Mouse (Mus musculus): ENCODE results near the gene Tas2r129. TPM values are rescaled to one million over a fixed set of nuclear protein-coding genes. Genes with fewer than 3 reads are reported as not detected.
"Not testable (repeated sequence)": the region's sequence is repeated elsewhere in the genome, so short reads cannot be mapped to it uniquely, and the experiment has no call there.

The Tas2r129 gene
- not detected in 2 replicates for polyA plus RNA-seq (2015; fragmentation: Nextera tagmentation; extraction: Ambion mirVana)

GRCm38 (mm10) chr6:132950802-132951201, at the start of gene Tas2r129:
Gene Tas2r129 (plus strand): TSS chr6:132951102.
- no peaks in the 10 kb centered on the region for H3K36me3 ChIP-seq (replicated peaks)
- H3K27ac ChIP-seq (replicated peaks): no peak within 1 kb of the TSS
- no peak within 1 kb of the TSS for H3K9ac ChIP-seq
- no peak for ATAC-seq (ENCODE audit: insufficient read depth)
- 55% methylated on average over 2 of the region's 2 CpGs for WGBS (ENCODE audit: insufficient replicate concordance)
- H3K4me3 ChIP-seq (replicated peaks): no peak within 1 kb of the TSS
- no peaks in the 10 kb centered on the region for H3K27me3 ChIP-seq
- H3K4me1 ChIP-seq (replicated peaks): no peaks in the 10 kb centered on the region
- no peaks in the 10 kb centered on the region for H3K9me3 ChIP-seq (replicated peaks)
- H3K4me2 ChIP-seq: no peak within 1 kb of the TSS

GRCm38 (mm10) chr6:132909351-132909750, 41.6 kb upstream of the Tas2r129 start, which contains the start of gene Tas2r125:
Gene Tas2r125 (plus strand): TSS chr6:132909651.
- Histone ChIP-seq H3K4me3 (replicated peaks) (no peak within 1 kb of the TSS), H3K9me3 (replicated peaks) (no peaks in the 10 kb centered on the region), H3K9ac (no peak within 1 kb of the TSS), H3K36me3 (replicated peaks) (no peaks in the 10 kb centered on the region), H3K4me2 (no peak within 1 kb of the TSS), H3K27ac (replicated peaks) (no peak within 1 kb of the TSS), H3K4me1 (replicated peaks) (no peaks in the 10 kb centered on the region), H3K27me3 (no peaks in the 10 kb centered on the region)
- WGBS (ENCODE audit: insufficient replicate concordance): 61% methylated on average over 3 of the region's 3 CpGs
- no peak for ATAC-seq (ENCODE audit: insufficient read depth)

- not testable (repeated sequence) for H3K4me2 ChIP-seq, H3K9ac ChIP-seq
Observed at GRCm38 (mm10) chr6:132941376-132941775, 9.5 kb upstream of the Tas2r129 start.

GRCm38 (mm10) chr6:132957819-132958218, 6.9 kb downstream of the Tas2r129 start, which contains the start of gene Tas2r131:
Gene Tas2r131 (minus strand): TSS chr6:132957919.
- no peak within 1 kb of the TSS for H3K4me2 ChIP-seq
- H3K27me3 ChIP-seq: no peaks in the 10 kb centered on the region
- no peaks in the 10 kb centered on the region for H3K36me3 ChIP-seq (replicated peaks)
- no peaks in the 10 kb centered on the region for H3K4me1 ChIP-seq (replicated peaks)
- no peak for ATAC-seq (ENCODE audit: insufficient read depth)
- no peak within 1 kb of the TSS for H3K9ac ChIP-seq
- H3K9me3 ChIP-seq (replicated peaks): no peaks in the 10 kb centered on the region
- no peak within 1 kb of the TSS for H3K4me3 ChIP-seq (replicated peaks)
- H3K27ac ChIP-seq (replicated peaks): no peak within 1 kb of the TSS
- WGBS (ENCODE audit: insufficient replicate concordance): 28% methylated on average over 1 of the region's 1 CpGs

More at GRCm38 (mm10) chr6:132941376-132941775, 9.5 kb upstream of the Tas2r129 start:
- H3K9me3 ChIP-seq (replicated peaks); H3K36me3 ChIP-seq (replicated peaks); H3K4me1 ChIP-seq (replicated peaks); ATAC-seq (ENCODE audit: insufficient read depth); H3K27ac ChIP-seq (replicated peaks); H3K4me3 ChIP-seq (replicated peaks); H3K27me3 ChIP-seq: not testable (repeated sequence)

GRCm38 (mm10) chr6:132980865-132981264, 30.0 kb downstream of the Tas2r129 start, which contains the start of gene Tas2r109:
Gene Tas2r109 (minus strand): TSS chr6:132980965.
- Histone ChIP-seq H3K27me3 (no peaks in the 10 kb centered on the region), H3K4me2 (no peak within 1 kb of the TSS), H3K4me3 (replicated peaks) (no peak within 1 kb of the TSS), H3K27ac (replicated peaks) (no peak within 1 kb of the TSS), H3K36me3 (replicated peaks) (no peaks in the 10 kb centered on the region), H3K9ac (no peak within 1 kb of the TSS), H3K4me1 (replicated peaks) (no peaks in the 10 kb centered on the region), H3K9me3 (replicated peaks) (no peaks in the 10 kb centered on the region)
- ATAC-seq (ENCODE audit: insufficient read depth): no peak
- 53% methylated on average over 2 of the region's 2 CpGs for WGBS (ENCODE audit: insufficient replicate concordance)

Other genes starting within 250 kb of the Tas2r129 start
- gene Tas2r122, start 239.2 kb upstream of the Tas2r129 start, polyA plus RNA-seq (2015; fragmentation: Nextera tagmentation; extraction: Ambion mirVana): not detected in 2 replicates
- gene Tas2r115, start 213.1 kb upstream of the Tas2r129 start, polyA plus RNA-seq (2015; fragmentation: Nextera tagmentation; extraction: Ambion mirVana): not detected in 2 replicates
- not detected in 2 replicates for gene Tas2r124, start 196.4 kb upstream of the Tas2r129 start, polyA plus RNA-seq (2015; fragmentation: Nextera tagmentation; extraction: Ambion mirVana)
- gene Tas2r102, start 189.0 kb upstream of the Tas2r129 start, polyA plus RNA-seq (2015; fragmentation: Nextera tagmentation; extraction: Ambion mirVana): not detected in 2 replicates
- not detected in 2 replicates for gene Tas2r136, start 172.9 kb upstream of the Tas2r129 start, polyA plus RNA-seq (2015; fragmentation: Nextera tagmentation; extraction: Ambion mirVana)
- not detected in 2 replicates for gene Tas2r117, start 148.3 kb upstream of the Tas2r129 start, polyA plus RNA-seq (2015; fragmentation: Nextera tagmentation; extraction: Ambion mirVana)
- not detected in 2 replicates for gene Tas2r123, start 104.0 kb upstream of the Tas2r129 start, polyA plus RNA-seq (2015; fragmentation: Nextera tagmentation; extraction: Ambion mirVana)
- not detected in 2 replicates for gene Tas2r116, start 95.7 kb upstream of the Tas2r129 start, polyA plus RNA-seq (2015; fragmentation: Nextera tagmentation; extraction: Ambion mirVana)
- not detected in 2 replicates for gene Tas2r110, start 83.1 kb upstream of the Tas2r129 start, polyA plus RNA-seq (2015; fragmentation: Nextera tagmentation; extraction: Ambion mirVana)
- gene Tas2r113, start 58.1 kb upstream of the Tas2r129 start, polyA plus RNA-seq (2015; fragmentation: Nextera tagmentation; extraction: Ambion mirVana): not detected in 2 replicates
- gene Tas2r125, start 41.5 kb upstream of the Tas2r129 start, polyA plus RNA-seq (2015; fragmentation: Nextera tagmentation; extraction: Ambion mirVana): not detected in 2 replicates
- gene Tas2r131, start 6.8 kb downstream of the Tas2r129 start, polyA plus RNA-seq (2015; fragmentation: Nextera tagmentation; extraction: Ambion mirVana): not detected in 2 replicates
- gene Tas2r109, start 29.9 kb downstream of the Tas2r129 start, polyA plus RNA-seq (2015; fragmentation: Nextera tagmentation; extraction: Ambion mirVana): not detected in 2 replicates
- gene Tas2r103, start 86.0 kb downstream of the Tas2r129 start, polyA plus RNA-seq (2015; fragmentation: Nextera tagmentation; extraction: Ambion mirVana): not detected in 2 replicates
- gene Tas2r140, start 104.7 kb downstream of the Tas2r129 start, polyA plus RNA-seq (2015; fragmentation: Nextera tagmentation; extraction: Ambion mirVana): not detected in 2 replicates
- gene Smim10l1, start 153.8 kb downstream of the Tas2r129 start, polyA plus RNA-seq (2015; fragmentation: Nextera tagmentation; extraction: Ambion mirVana): 27.5 and 27.7 TPM in 2 replicates

Measured in liver, embryonic 15.5 days (tissue).